Mouse (Mus musculus) neural tube, embryonic 15.5 days (tissue): ENCODE measurements around the gene Ptprh. TPM values are rescaled to one million over a fixed set of nuclear protein-coding genes. Genes with fewer than 3 reads are reported as not detected.
"Not testable (repeated sequence)": the region's sequence is repeated elsewhere in the genome, so short reads cannot be mapped to it uniquely, and the experiment has no call there.

Source experiments
- ATAC-seq: fragments of 200-750 bp; cut with Nextera tagmentation; 2 replicates; pipeline ENCODE4 v1.8.0; 2017; ENCODE audit warnings: mild to moderate bottlenecking, moderate TSS enrichment, moderate library complexity; ENCODE audit not compliant: low FRiP score
- H3K27ac ChIP-seq: fragments of 300-500 bp; sonication (generic); replicated peaks from 2 replicates; pipeline ENCODE4 v1.5.1; 2015; ENCODE audit warnings: mild to moderate bottlenecking, inconsistent platforms
- H3K27me3 ChIP-seq: fragments of 300-500 bp; sonication (generic); replicated peaks from 2 replicates; pipeline ENCODE4 v1.6.1; 2015; ENCODE audit warnings: inconsistent platforms
- H3K36me3 ChIP-seq: fragments of 300-500 bp; sonication (generic); 2 replicates; pipeline ENCODE4 v1.6.1; 2015; ENCODE audit warnings: inconsistent platforms
- H3K4me1 ChIP-seq: fragments of 300-500 bp; sonication (generic); 2 replicates; pipeline ENCODE4 v1.6.1; 2015; ENCODE audit warnings: inconsistent platforms
- H3K4me2 ChIP-seq: fragments of 300-500 bp; sonication (generic); 2 replicates; pipeline ENCODE4 v1.6.1; 2015; ENCODE audit warnings: inconsistent platforms, mild to moderate bottlenecking, moderate library complexity
- H3K4me3 ChIP-seq: fragments of 300-500 bp; sonication (generic); replicated peaks from 2 replicates; pipeline ENCODE4 v1.5.1; 2015; ENCODE audit warnings: mild to moderate bottlenecking, inconsistent platforms
- H3K9ac ChIP-seq: fragments of 300-500 bp; sonication (generic); replicated peaks from 2 replicates; pipeline ENCODE4 v1.6.1; 2015; ENCODE audit warnings: mild to moderate bottlenecking, inconsistent platforms
- H3K9me3 ChIP-seq: fragments of 300-500 bp; sonication (generic); replicated peaks from 2 replicates; pipeline ENCODE4 v1.6.1; 2016; ENCODE audit warnings: inconsistent platforms
- WGBS: fragments of 180-500 bp; shearing (Covaris S2); methylation state at CpG from one replicate; pipeline ENCODE4 v1.1.7; 2015; ENCODE audit warnings: mixed read lengths; 5-methylcytosine and 5-hydroxymethylcytosine counted together
- polyA plus RNA-seq: library from polyadenylated mRNA; unstranded; fragments of >200 nt; fragmentation: Nextera tagmentation; extraction: Ambion mirVana; gene quantifications from 2 replicates; pipeline ENCODE4 v1.2.1, GENCODE M21; 2015

The Ptprh gene
- polyA plus RNA-seq, 1 experiment from 2014 or later: 0.65 TPM

- H3K4me1 ChIP-seq, H3K9ac ChIP-seq, H3K4me2 ChIP-seq, H3K27ac ChIP-seq, H3K27me3 ChIP-seq, H3K36me3 ChIP-seq, H3K4me3 ChIP-seq, ATAC-seq, H3K9me3 ChIP-seq: not testable (repeated sequence)
- 80% methylated on average over 4 of the region's 4 CpGs for WGBS
Measured at GRCm38 (mm10) chr7:4597046-4597445, 6.8 kb downstream of the Ptprh start.

GRCm38 (mm10) chr7:4581481-4581880, 22.4 kb downstream of the Ptprh start:
- not testable (repeated sequence) for H3K27me3 ChIP-seq, H3K27ac ChIP-seq, H3K9me3 ChIP-seq, ATAC-seq, H3K4me1 ChIP-seq, H3K4me3 ChIP-seq, H3K9ac ChIP-seq, H3K4me2 ChIP-seq, H3K36me3 ChIP-seq
- WGBS: 84% methylated on average over 3 of the region's 3 CpGs

GRCm38 (mm10) chr7:4572361-4572760, 31.5 kb downstream of the Ptprh start:
- not testable (repeated sequence) for H3K9ac ChIP-seq, ATAC-seq, H3K9me3 ChIP-seq, H3K4me3 ChIP-seq, H3K27ac ChIP-seq, H3K27me3 ChIP-seq, H3K36me3 ChIP-seq, H3K4me1 ChIP-seq, H3K4me2 ChIP-seq
- WGBS: 70% methylated on average over 2 of the region's 2 CpGs

- H3K4me3 ChIP-seq: no peak overlapping the region
- no peaks in the 10 kb centered on the region for H3K4me1 ChIP-seq
- H3K27ac ChIP-seq: no peak overlapping the region
- H3K27me3 ChIP-seq: no peaks in the 10 kb centered on the region
- no peak overlapping the region for H3K9ac ChIP-seq
- WGBS: 96% methylated on average over 3 of the region's 3 CpGs
- H3K36me3 ChIP-seq: no peaks in the 10 kb centered on the region
- no peaks in the 10 kb centered on the region for H3K9me3 ChIP-seq
- H3K4me2 ChIP-seq: no peak overlapping the region
- ATAC-seq: no peak
Measured at GRCm38 (mm10) chr7:4562660-4563059, 41.2 kb downstream of the Ptprh start.

DNA sequence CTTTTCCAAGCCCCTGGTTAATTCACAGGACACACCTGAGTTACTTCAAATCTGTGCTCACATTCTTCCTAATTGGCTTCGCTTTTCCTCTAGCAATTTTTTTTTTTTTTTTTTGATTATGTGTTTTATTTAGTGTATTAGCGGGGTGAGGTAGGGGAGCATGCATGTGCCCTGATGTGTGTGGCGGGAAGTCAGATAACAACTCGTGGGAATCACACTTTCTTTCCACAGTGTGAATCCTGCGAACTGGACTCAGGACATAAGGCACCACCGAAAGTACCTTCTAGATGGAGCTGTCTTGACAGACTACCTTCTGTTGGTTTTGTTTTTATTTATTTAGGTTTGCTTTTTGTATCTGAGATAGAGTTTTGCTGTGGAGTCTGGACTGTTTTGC, 46.7 kb downstream of the Ptprh start:
- Histone ChIP-seq H3K9ac (0 out of 2 replicates have a peak overlapping the region, but pooled peaks have one; percentile 26), H3K27me3 (no peaks in the 10 kb centered on the region), H3K4me2 (peak overlapping the region; percentile 49), H3K9me3 (no peaks in the 10 kb centered on the region), H3K27ac (peak overlapping the region; percentile 42; the same call in 1 of the 2 replicates), H3K36me3 (no peaks in the 10 kb centered on the region), H3K4me1 (no peaks in the 10 kb centered on the region), H3K4me3 (0 out of 2 replicates have a peak overlapping the region, but pooled peaks have one; percentile 10)
- WGBS: 68% methylated on average over 6 of the region's 6 CpGs
- peak; percentile 32 for ATAC-seq

DNA sequence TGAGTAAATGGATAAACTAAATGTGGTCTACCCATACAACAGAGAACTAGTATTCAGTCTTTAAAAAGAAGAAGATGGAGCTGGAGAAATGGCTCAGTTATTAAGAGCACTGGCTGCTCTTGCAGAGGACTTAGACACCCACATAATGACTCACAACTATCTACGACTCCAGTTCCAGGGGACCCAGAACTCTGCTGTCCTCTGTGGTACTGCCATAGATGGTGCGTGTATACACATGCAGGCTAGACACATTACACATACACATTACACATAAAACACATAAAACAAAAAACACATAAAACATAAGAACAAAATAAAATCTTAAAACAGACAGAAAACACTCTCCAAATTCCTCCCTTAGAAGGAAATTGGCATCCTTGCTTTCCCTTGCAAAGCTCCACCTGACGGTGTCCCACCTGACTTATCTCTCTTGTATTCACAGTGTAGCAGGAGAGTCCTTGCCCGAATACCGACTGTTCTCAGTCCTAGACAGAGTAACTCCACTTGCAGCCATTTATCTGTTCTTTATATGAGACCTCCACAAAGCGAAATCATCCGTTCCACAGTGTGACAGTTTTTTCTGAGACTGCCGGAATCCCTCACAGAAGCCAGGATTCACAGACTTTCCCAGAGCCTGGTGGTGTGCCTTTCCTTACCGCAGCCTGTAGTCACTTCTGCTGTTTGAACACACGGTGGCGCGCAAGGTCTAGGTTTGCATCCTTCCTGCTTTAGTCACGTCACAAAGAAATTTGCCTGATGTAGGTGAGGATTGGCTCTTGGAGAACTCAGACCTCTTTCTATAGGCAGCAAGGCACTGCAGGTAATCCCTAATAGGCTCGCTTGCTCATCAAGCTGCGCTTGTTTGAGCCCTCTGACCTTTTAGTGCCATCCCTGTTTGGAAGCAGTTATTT, 47.3 kb downstream of the Ptprh start:
- H3K4me3 ChIP-seq: peak overlapping the region; percentile 15
- H3K9me3 ChIP-seq: no peaks in the 10 kb centered on the region
- peak overlapping the region; percentile 49 for H3K4me2 ChIP-seq
- 0 out of 2 replicates have a peak overlapping the region, but pooled peaks have one; percentile 26 for H3K9ac ChIP-seq
- peak; percentile 96 for ATAC-seq
- peak overlapping the region; percentile 42; the same call in 1 of the 2 replicates for H3K27ac ChIP-seq
- no peaks in the 10 kb centered on the region for H3K4me1 ChIP-seq
- no peaks in the 10 kb centered on the region for H3K36me3 ChIP-seq
- 22% methylated on average over 15 of the region's 15 CpGs for WGBS
- H3K27me3 ChIP-seq: no peaks in the 10 kb centered on the region

GRCm38 (mm10) chr7:4547221-4547641, 56.6 kb downstream of the Ptprh start, which contains the start of gene Syt5:
Syt5 (minus strand) TSS chr7:4547541.
- Histone ChIP-seq H3K4me2 (peak within 1 kb of the TSS; percentile 74), H3K27me3 (no peaks in the 10 kb centered on the region), H3K4me3 (peak within 1 kb of the TSS; percentile 60), H3K9me3 (no peaks in the 10 kb centered on the region), H3K36me3 (peaks cover 13% of the 10 kb centered on the region; the same call in 1 of the 2 replicates), H3K9ac (peak within 1 kb of the TSS; percentile 62), H3K27ac (peak within 1 kb of the TSS; percentile 95), H3K4me1 (peaks cover 17% of the 10 kb centered on the region)
- WGBS: 5% methylated on average over 33 of the region's 33 CpGs
- ATAC-seq: peak; percentile 90

DNA sequence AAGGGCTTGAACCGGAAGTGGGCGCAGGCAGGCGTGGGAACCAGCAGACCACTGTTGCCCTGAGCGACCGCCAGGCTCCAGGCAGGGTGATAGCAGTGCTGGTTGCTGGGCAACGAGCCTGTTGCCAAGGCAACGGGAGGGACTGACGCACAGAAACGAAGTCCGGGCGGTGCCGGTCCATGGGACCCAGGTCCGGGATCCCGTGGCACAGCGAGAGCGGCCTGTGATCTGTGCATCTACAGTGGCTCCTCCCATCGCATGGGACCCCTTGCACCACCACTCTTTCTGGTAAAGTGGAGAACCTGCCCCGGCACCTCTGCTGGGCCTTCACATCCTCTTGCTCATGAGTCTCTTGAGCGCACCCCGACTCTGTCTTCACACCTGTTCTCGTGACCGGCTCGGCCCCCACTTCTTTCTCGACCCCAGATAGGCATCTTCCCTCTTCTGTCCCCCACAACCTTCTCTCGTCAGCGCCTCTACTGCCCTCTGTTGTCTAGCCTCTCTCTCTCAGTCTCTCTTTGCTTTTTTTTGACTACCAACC, 57.2 kb downstream of the Ptprh start:
- H3K4me1 ChIP-seq: peaks cover 17% of the 10 kb centered on the region
- H3K36me3 ChIP-seq: peaks cover 19% of the 10 kb centered on the region
- no peaks in the 10 kb centered on the region for H3K9me3 ChIP-seq
- peak overlapping the region; percentile 74 for H3K4me2 ChIP-seq
- peak overlapping the region; percentile 60 for H3K4me3 ChIP-seq
- WGBS: under 1% methylated on average over 26 of the region's 26 CpGs
- no peaks in the 10 kb centered on the region for H3K27me3 ChIP-seq
- peak; percentile 90 for ATAC-seq
- H3K9ac ChIP-seq: peak overlapping the region; percentile 62
- peak overlapping the region; percentile 95 for H3K27ac ChIP-seq

DNA sequence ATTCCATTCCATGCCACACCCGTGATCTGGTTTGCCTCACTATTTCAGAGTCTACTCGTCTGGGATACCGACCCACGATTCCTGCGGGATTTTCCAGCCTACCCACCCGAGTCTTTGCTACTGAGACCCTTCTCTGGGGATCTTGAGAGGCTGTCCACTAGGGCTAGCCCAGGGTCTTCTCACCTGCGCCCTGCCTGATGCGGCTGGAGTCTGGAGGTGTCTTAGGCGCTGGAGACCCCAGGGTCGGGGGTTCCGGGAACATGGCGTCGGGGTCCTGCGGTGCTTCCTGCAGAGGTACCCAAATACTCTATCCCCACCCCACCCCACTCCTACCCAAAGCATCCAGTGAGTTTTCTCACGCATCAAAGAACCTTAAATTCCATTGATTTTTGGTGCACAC, 57.8 kb downstream of the Ptprh start:
- 69% methylated on average over 15 of the region's 15 CpGs for WGBS
- Histone ChIP-seq H3K4me2 (peak overlapping the region; percentile 74), H3K4me1 (peaks cover 17% of the 10 kb centered on the region), H3K4me3 (peak overlapping the region; percentile 60), H3K9ac (peak overlapping the region; percentile 62), H3K27me3 (no peaks in the 10 kb centered on the region), H3K36me3 (peaks cover 25% of the 10 kb centered on the region), H3K9me3 (no peaks in the 10 kb centered on the region), H3K27ac (peak overlapping the region; percentile 95)
- peak; percentile 6; the same call in 1 of the 2 replicates for ATAC-seq

- Histone ChIP-seq H3K27me3 (no peaks in the 10 kb centered on the region), H3K4me2 (no peak overlapping the region), H3K36me3 (peaks cover 44% of the 10 kb centered on the region), H3K9me3 (no peaks in the 10 kb centered on the region), H3K4me1 (peaks cover 13% of the 10 kb centered on the region), H3K9ac (no peak overlapping the region), H3K4me3 (no peak overlapping the region), H3K27ac (no peak overlapping the region)
- WGBS: 44% methylated on average over 17 of the region's 17 CpGs
- no peak for ATAC-seq
Measured at GRCm38 (mm10) chr7:4542013-4542412, 61.8 kb downstream of the Ptprh start.

GRCm38 (mm10) chr7:4541344-4541743, 62.5 kb downstream of the Ptprh start:
- Histone ChIP-seq H3K4me3 (no peak overlapping the region), H3K27ac (no peak overlapping the region), H3K9me3 (no peaks in the 10 kb centered on the region), H3K36me3 (peaks cover 44% of the 10 kb centered on the region), H3K9ac (no peak overlapping the region), H3K4me2 (no peak overlapping the region), H3K27me3 (no peaks in the 10 kb centered on the region), H3K4me1 (peaks cover 12% of the 10 kb centered on the region)
- ATAC-seq: no peak
- 68% methylated on average over 5 of the region's 5 CpGs for WGBS

DNA sequence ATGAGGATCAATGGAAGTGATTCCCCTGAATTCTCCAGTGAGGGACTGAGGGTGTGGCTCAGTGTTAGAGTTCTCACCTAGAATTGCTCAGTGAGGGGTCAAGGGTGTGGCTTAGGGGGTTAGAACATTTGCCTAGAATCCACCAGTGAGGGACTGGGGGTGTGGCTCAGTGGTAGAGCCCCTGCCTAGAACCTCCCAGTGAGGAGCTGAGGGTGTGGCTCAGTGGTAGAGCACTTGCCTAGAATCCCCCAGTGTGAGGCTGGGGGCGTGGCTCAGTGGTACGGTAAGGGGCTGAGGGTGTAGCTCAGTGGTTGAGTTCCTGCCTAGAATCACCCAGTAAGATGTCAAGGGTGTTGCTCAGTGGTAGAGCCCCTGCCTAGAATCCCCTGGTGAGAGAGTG, 64.8 kb downstream of the Ptprh start:
- Histone ChIP-seq H3K36me3 (peaks cover 44% of the 10 kb centered on the region), H3K9me3 (no peaks in the 10 kb centered on the region), H3K4me2 (no peak overlapping the region), H3K27ac (no peak overlapping the region), H3K9ac (no peak overlapping the region), H3K4me3 (no peak overlapping the region), H3K4me1 (no peaks in the 10 kb centered on the region), H3K27me3 (no peaks in the 10 kb centered on the region)
- ATAC-seq: no peak
- 86% methylated on average over 2 of the region's 2 CpGs for WGBS
